Mouse (Mus musculus) small intestine, adult 2 months (tissue): ENCODE data around the gene Nin. TPM values are rescaled to one million over a fixed set of nuclear protein-coding genes. Genes with fewer than 3 reads are reported as not detected.

Experiments
- H3K27ac ChIP-seq: fragments of 200-500 bp; 2 replicates; pipeline ENCODE4 v1.5.1; 2012; ENCODE audit warnings: low read depth, low read length, control low read depth, inconsistent platforms; ENCODE audit not compliant: insufficient read depth
- H3K27me3 ChIP-seq: fragments of 200-500 bp; 2 replicates; pipeline ENCODE4 v1.6.1; 2012; ENCODE audit warnings: mild to moderate bottlenecking, moderate library complexity, low read length, inconsistent platforms; ENCODE audit not compliant: control insufficient read depth, insufficient read depth
- H3K36me3 ChIP-seq: fragments of 200-500 bp; 2 replicates; pipeline ENCODE4 v1.6.1; 2012; ENCODE audit warnings: mild to moderate bottlenecking, low read length, control low read depth, inconsistent platforms; ENCODE audit not compliant: control insufficient read depth, insufficient read depth
- H3K4me1 ChIP-seq: fragments of 200-500 bp; 2 replicates; pipeline ENCODE4 v1.6.1; 2012; ENCODE audit warnings: low read length, inconsistent platforms, mixed read lengths; ENCODE audit not compliant: control insufficient read depth, insufficient read depth, insufficient read length
- H3K4me3 ChIP-seq: fragments of 200-500 bp; 2 replicates; pipeline ENCODE4 v1.5.1; 2012; ENCODE audit warnings: low read depth, mild to moderate bottlenecking, control low read depth, inconsistent platforms, low read length, moderate library complexity
- CTCF ChIP-seq: fragments of 200-500 bp; IDR thresholded peaks from 2 replicates; pipeline ENCODE4 v1.5.1; 2012; ENCODE audit warnings: low read depth, mild to moderate bottlenecking, control low read depth, inconsistent platforms, low read length, moderate library complexity, mixed read lengths; ENCODE audit not compliant: insufficient replicate concordance, insufficient read length; ENCODE audit errors: extremely low read depth
- POLR2A ChIP-seq: fragments of 200-500 bp; IDR thresholded peaks from 2 replicates; pipeline ENCODE4 v1.6.1; 2012; ENCODE audit warnings: low read depth, mild to moderate bottlenecking, control low read depth, inconsistent platforms, low read length, moderate library complexity
- WGBS: fragments of 180-500 bp; shearing (Covaris S2); methylation state at CpG from one replicate; pipeline ENCODE4 v1.1.7; 2018; 5-methylcytosine and 5-hydroxymethylcytosine counted together
- polyA plus RNA-seq: library from polyadenylated mRNA; depleted of rRNA; stranded (reverse); fragments of >200 nt; gene quantifications from 2 replicates; pipeline ENCODE4 v1.2.3, GENCODE M21; 2012

Gene Nin
- polyA plus RNA-seq, 1 experiment = 4.0 TPM

GRCm38 (mm10) chr12:69986786-69987497 lies 126.6 kb downstream of the Nin start, which contains the start of gene Sav1:
Gene Sav1, minus strand, starts transcription at chr12:69987002.
- Histone ChIP-seq H3K4me1 (peaks cover 1% of the 10 kb centered on the region; the same call in 1 of the 2 replicates), H3K36me3 (peaks cover 17% of the 10 kb centered on the region), H3K27me3 (no peaks in the 10 kb centered on the region), H3K4me3 (peak within 1 kb of the TSS; percentile 97), H3K27ac (peak within 1 kb of the TSS; percentile 65)
- peak; percentile 67; the same call in 1 of the 2 replicates for TF ChIP-seq POLR2A
- TF ChIP-seq CTCF = no peak
- 1% methylated on average over 102 of the region's 102 CpGs for WGBS

- Histone ChIP-seq H3K27me3 (no peaks in the 10 kb centered on the region), H3K27ac (peak overlapping the region; percentile 65)
- TF ChIP-seq CTCF (no peak), POLR2A (no peak)
These were observed 127.2 kb downstream of the Nin start for GRCm38 (mm10) chr12:69986241-69986762.

GRCm38 (mm10) chr12:69985546-69985945 lies 128.0 kb downstream of the Nin start:
- 36% methylated on average over 4 of the region's 4 CpGs for WGBS
- Histone ChIP-seq H3K4me3 (no peak overlapping the region), H3K36me3 (peaks cover 23% of the 10 kb centered on the region), H3K4me1 (peaks cover 1% of the 10 kb centered on the region; the same call in 1 of the 2 replicates), H3K27me3 (no peaks in the 10 kb centered on the region), H3K27ac (no peak overlapping the region)
- TF ChIP-seq CTCF = no peak
- TF ChIP-seq POLR2A = no peak

More at GRCm38 (mm10) chr12:69986241-69986762, 127.2 kb downstream of the Nin start:
- WGBS = under 1% methylated on average over 36 of the region's 36 CpGs
- H3K36me3 ChIP-seq = peaks cover 20% of the 10 kb centered on the region
- H3K4me3 ChIP-seq = peak overlapping the region; percentile 97
- peaks cover 1% of the 10 kb centered on the region; the same call in 1 of the 2 replicates for H3K4me1 ChIP-seq

GRCm38 (mm10) chr12:69982874-69983273 lies 130.6 kb downstream of the Nin start:
- 72% methylated on average over 5 of the region's 5 CpGs for WGBS
- H3K36me3 ChIP-seq = peaks cover 27% of the 10 kb centered on the region
- TF ChIP-seq CTCF = no peak
- no peak for TF ChIP-seq POLR2A
- no peak overlapping the region for H3K4me3 ChIP-seq
- H3K27me3 ChIP-seq = no peaks in the 10 kb centered on the region
- peaks cover 1% of the 10 kb centered on the region; the same call in 1 of the 2 replicates for H3K4me1 ChIP-seq
- H3K27ac ChIP-seq = no peak overlapping the region

GRCm38 (mm10) chr12:69977376-69977998 lies 136.0 kb downstream of the Nin start:
- Histone ChIP-seq H3K4me1 (peaks cover 3% of the 10 kb centered on the region; the same call in 1 of the 2 replicates), H3K27me3 (no peaks in the 10 kb centered on the region), H3K27ac (no peak overlapping the region), H3K4me3 (no peak overlapping the region), H3K36me3 (peaks cover 29% of the 10 kb centered on the region)
- 47% methylated on average over 9 of the region's 9 CpGs for WGBS
- TF ChIP-seq CTCF (no peak), POLR2A (no peak)

GRCm38 (mm10) chr12:69976688-69977087 lies 136.8 kb downstream of the Nin start:
- WGBS = 66% methylated on average over 6 of the region's 6 CpGs
- TF ChIP-seq CTCF (no peak), POLR2A (no peak)

GRCm38 (mm10) chr12:69973666-69974065 lies 139.9 kb downstream of the Nin start:
- Histone ChIP-seq H3K36me3 (peaks cover 37% of the 10 kb centered on the region), H3K27ac (no peak overlapping the region), H3K4me3 (no peak overlapping the region), H3K4me1 (peaks cover 3% of the 10 kb centered on the region; the same call in 1 of the 2 replicates), H3K27me3 (no peaks in the 10 kb centered on the region)
- no peak for TF ChIP-seq CTCF
- no peak for TF ChIP-seq POLR2A

More at GRCm38 (mm10) chr12:69976688-69977087, 136.8 kb downstream of the Nin start:
- Histone ChIP-seq H3K4me1 (peaks cover 3% of the 10 kb centered on the region; the same call in 1 of the 2 replicates), H3K27ac (no peak overlapping the region), H3K27me3 (no peaks in the 10 kb centered on the region), H3K36me3 (peaks cover 27% of the 10 kb centered on the region), H3K4me3 (no peak overlapping the region)
